Mouse (Mus musculus) hindbrain, embryonic 12.5 days (tissue): Measurements from ENCODE around the gene Cep83. TPM values are rescaled to one million over a fixed set of nuclear protein-coding genes. Genes with fewer than 3 reads are reported as not detected.

Experiments
- ATAC-seq: fragments of 200-750 bp; cut with Nextera tagmentation; 2 replicates; pipeline ENCODE4 v1.8.0; 2017; ENCODE audit warnings: moderate TSS enrichment; ENCODE audit not compliant: low FRiP score
- H3K27ac ChIP-seq: fragments of 300-500 bp; sonication (generic); 2 replicates; pipeline ENCODE4 v1.5.1; 2016; ENCODE audit warnings: mild to moderate bottlenecking
- H3K27me3 ChIP-seq: fragments of 300-500 bp; sonication (generic); 2 replicates; pipeline ENCODE4 v1.6.1; 2016; ENCODE audit warnings: mild to moderate bottlenecking
- H3K36me3 ChIP-seq: fragments of 300-500 bp; sonication (generic); 2 replicates; pipeline ENCODE4 v1.6.1; 2016; ENCODE audit warnings: mild to moderate bottlenecking
- H3K4me1 ChIP-seq: fragments of 300-500 bp; sonication (generic); 2 replicates; pipeline ENCODE4 v1.6.1; 2016
- H3K4me2 ChIP-seq: fragments of 300-500 bp; sonication (generic); replicated peaks from 2 replicates; pipeline ENCODE4 v1.6.1; 2016; ENCODE audit warnings: mild to moderate bottlenecking
- H3K4me3 ChIP-seq: fragments of 300-500 bp; sonication (generic); 2 replicates; pipeline ENCODE4 v1.5.1; 2016; ENCODE audit warnings: mild to moderate bottlenecking
- H3K9ac ChIP-seq: fragments of 300-500 bp; sonication (generic); 2 replicates; pipeline ENCODE4 v1.6.1; 2016; ENCODE audit warnings: mild to moderate bottlenecking, moderate library complexity
- H3K9me3 ChIP-seq: fragments of 300-500 bp; sonication (generic); replicated peaks from 2 replicates; pipeline ENCODE4 v1.6.1; 2016; ENCODE audit warnings: mild to moderate bottlenecking
- WGBS: fragments of 180-500 bp; shearing (Covaris S2); methylation state at CpG from one replicate; pipeline ENCODE4 v1.1.7; 2016; 5-methylcytosine and 5-hydroxymethylcytosine counted together
- polyA plus RNA-seq: library from polyadenylated mRNA; unstranded; fragments of >200 nt; fragmentation: Nextera tagmentation; extraction: Ambion mirVana; gene quantifications from 2 replicates; pipeline ENCODE4 v1.2.1, GENCODE M21; 2016

The Cep83 gene
- polyA plus RNA-seq, 1 experiment from 2014 or later, result 27.2 TPM

- Histone ChIP-seq H3K9ac (no peak overlapping the region), H3K4me1 (no peaks in the 10 kb centered on the region), H3K27me3 (no peaks in the 10 kb centered on the region), H3K4me2 (no peak overlapping the region), H3K36me3 (peaks cover 37% of the 10 kb centered on the region), H3K9me3 (no peaks in the 10 kb centered on the region), H3K4me3 (no peak overlapping the region), H3K27ac (no peak overlapping the region)
- no peak for ATAC-seq
- 71% methylated on average over 3 of the region's 3 CpGs for WGBS
These were observed 100.8 kb downstream of the Cep83 start for GRCm38 (mm10) chr10:94789205-94789604.

DNA sequence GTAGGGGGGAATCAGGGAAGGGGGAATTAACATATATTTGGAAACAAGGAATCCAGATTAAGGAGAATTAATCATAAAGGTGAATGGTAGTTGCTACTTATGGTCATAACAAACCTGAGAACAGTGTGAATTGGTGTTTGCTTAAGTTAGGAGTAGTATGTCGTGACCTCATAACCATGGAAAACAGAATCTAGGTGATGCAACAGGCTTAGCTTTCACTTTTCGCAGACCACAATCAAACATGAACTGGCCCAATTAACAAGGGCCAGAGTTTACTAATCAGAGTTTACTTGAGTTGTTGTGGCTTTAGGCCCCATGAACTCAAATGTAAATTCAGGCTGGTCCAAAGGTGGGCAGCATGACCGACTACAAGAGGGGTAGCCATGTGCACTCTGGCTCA is 105.5 kb downstream of the Cep83 start:
- H3K4me1 ChIP-seq, result no peaks in the 10 kb centered on the region
- H3K36me3 ChIP-seq, result peaks cover 36% of the 10 kb centered on the region
- H3K27me3 ChIP-seq, result no peaks in the 10 kb centered on the region
- H3K4me2 ChIP-seq, result no peak overlapping the region
- WGBS, result 97% methylated on average over 3 of the region's 3 CpGs
- no peaks in the 10 kb centered on the region for H3K9me3 ChIP-seq
- H3K27ac ChIP-seq, result no peak overlapping the region
- H3K9ac ChIP-seq, result no peak overlapping the region
- no peak overlapping the region for H3K4me3 ChIP-seq
- ATAC-seq, result no peak

GRCm38 (mm10) chr10:94794666-94795244 is 106.3 kb downstream of the Cep83 start:
- whole genome bisulfite sequencing, result 92% methylated on average over 5 of the region's 5 CpGs
- no peaks in the 10 kb centered on the region for H3K27me3 ChIP-seq
- H3K9ac ChIP-seq, result no peak overlapping the region
- H3K4me3 ChIP-seq, result no peak overlapping the region
- peaks cover 31% of the 10 kb centered on the region for H3K36me3 ChIP-seq
- no peak overlapping the region for H3K27ac ChIP-seq
- no peaks in the 10 kb centered on the region for H3K4me1 ChIP-seq
- no peak overlapping the region for H3K4me2 ChIP-seq
- no peaks in the 10 kb centered on the region for H3K9me3 ChIP-seq
- no peak for ATAC-seq

DNA sequence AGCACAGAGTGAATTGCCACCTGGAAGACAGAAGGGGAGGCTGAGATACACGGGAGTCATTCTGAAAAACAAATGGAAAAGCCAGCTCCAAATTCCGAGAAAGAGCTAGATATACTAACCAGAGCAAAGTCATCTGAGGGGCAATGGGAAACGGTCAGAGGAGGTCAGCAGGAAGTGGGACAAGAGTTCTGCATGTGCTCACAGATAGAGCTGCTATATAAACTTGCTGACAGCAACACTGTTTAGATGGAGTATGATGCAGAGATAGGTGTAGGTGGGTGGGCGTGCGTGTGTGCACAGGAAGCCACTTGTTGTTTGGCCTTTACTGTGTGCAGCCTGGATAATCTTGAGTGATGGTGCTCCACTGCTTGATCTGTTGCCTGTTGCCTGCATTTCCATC is 109.7 kb downstream of the Cep83 start:
- no peak overlapping the region for H3K4me2 ChIP-seq
- no peaks in the 10 kb centered on the region for H3K4me1 ChIP-seq
- no peaks in the 10 kb centered on the region for H3K9me3 ChIP-seq
- H3K36me3 ChIP-seq, result peaks cover 17% of the 10 kb centered on the region
- 84% methylated on average over 5 of the region's 5 CpGs for WGBS
- no peak for ATAC-seq
- H3K4me3 ChIP-seq, result no peak overlapping the region
- H3K27me3 ChIP-seq, result no peaks in the 10 kb centered on the region
- H3K27ac ChIP-seq, result no peak overlapping the region
- no peak overlapping the region for H3K9ac ChIP-seq

GRCm38 (mm10) chr10:94799485-94800239 is 111.2 kb downstream of the Cep83 start:
- H3K27me3 ChIP-seq, result no peaks in the 10 kb centered on the region
- 32% methylated on average over 2 of the region's 2 CpGs for WGBS

GRCm38 (mm10) chr10:94800677-94801354 is 112.4 kb downstream of the Cep83 start:
- Histone ChIP-seq H3K36me3 (0 out of 2 replicates have a peak, but pooled peaks cover 1% of the 10 kb centered on the region), H3K4me1 (no peaks in the 10 kb centered on the region), H3K9me3 (no peaks in the 10 kb centered on the region), H3K9ac (no peak overlapping the region), H3K27ac (no peak overlapping the region), H3K4me3 (no peak overlapping the region), H3K4me2 (no peak overlapping the region), H3K27me3 (no peaks in the 10 kb centered on the region)
- no peak for ATAC-seq
- WGBS, result 86% methylated on average over 7 of the region's 7 CpGs

More at GRCm38 (mm10) chr10:94799485-94800239, 111.2 kb downstream of the Cep83 start:
- no peak overlapping the region for H3K27ac ChIP-seq
- H3K9me3 ChIP-seq, result no peaks in the 10 kb centered on the region
- H3K4me1 ChIP-seq, result no peaks in the 10 kb centered on the region
- no peak overlapping the region for H3K4me2 ChIP-seq
- H3K36me3 ChIP-seq, result 0 out of 2 replicates have a peak, but pooled peaks cover 7% of the 10 kb centered on the region
- ATAC-seq, result no peak
- no peak overlapping the region for H3K4me3 ChIP-seq
- H3K9ac ChIP-seq, result no peak overlapping the region

- no peak for ATAC-seq
- Histone ChIP-seq H3K9me3 (no peaks in the 10 kb centered on the region), H3K4me3 (no peak overlapping the region), H3K4me1 (no peaks in the 10 kb centered on the region), H3K27me3 (no peaks in the 10 kb centered on the region), H3K4me2 (no peak overlapping the region), H3K9ac (no peak overlapping the region), H3K36me3 (no peaks in the 10 kb centered on the region), H3K27ac (no peak overlapping the region)
- 92% methylated on average over 10 of the region's 10 CpGs for WGBS
These were observed 115.8 kb downstream of the Cep83 start for GRCm38 (mm10) chr10:94804029-94804908.

DNA sequence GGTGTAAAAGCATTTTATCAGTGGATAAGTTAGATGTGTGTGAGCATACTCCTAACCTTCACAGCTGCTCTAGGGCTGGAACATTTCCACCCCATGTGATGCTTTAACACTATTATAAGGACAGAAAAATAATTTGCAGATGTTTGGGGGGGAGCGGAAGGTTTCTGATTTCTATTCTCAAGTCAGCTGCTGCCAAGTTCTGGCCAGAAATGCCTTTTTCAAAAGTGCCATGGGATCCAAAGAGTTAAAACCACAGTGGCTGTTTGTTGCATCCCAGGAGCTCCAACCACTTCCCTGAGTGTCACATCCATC is 116.4 kb downstream of the Cep83 start:
- Histone ChIP-seq H3K27ac (no peak overlapping the region), H3K4me2 (no peak overlapping the region), H3K4me1 (no peaks in the 10 kb centered on the region), H3K9ac (no peak overlapping the region), H3K4me3 (no peak overlapping the region), H3K27me3 (no peaks in the 10 kb centered on the region), H3K36me3 (no peaks in the 10 kb centered on the region), H3K9me3 (no peaks in the 10 kb centered on the region)
- WGBS, result 94% methylated on average over 1 of the region's 1 CpGs
- ATAC-seq, result no peak

- no peaks in the 10 kb centered on the region for H3K36me3 ChIP-seq
- H3K4me1 ChIP-seq, result peaks cover 5% of the 10 kb centered on the region; the same call in 1 of the 2 replicates
- H3K27ac ChIP-seq, result no peak overlapping the region
- no peak for ATAC-seq
- no peak overlapping the region for H3K4me3 ChIP-seq
- 74% methylated on average over 7 of the region's 7 CpGs for whole genome bisulfite sequencing
- no peak overlapping the region for H3K9ac ChIP-seq
- no peaks in the 10 kb centered on the region for H3K27me3 ChIP-seq
- no peak overlapping the region for H3K4me2 ChIP-seq
- no peaks in the 10 kb centered on the region for H3K9me3 ChIP-seq
These were observed 118.9 kb downstream of the Cep83 start for GRCm38 (mm10) chr10:94807323-94807722.

- H3K27ac ChIP-seq, result no peak overlapping the region
- H3K9ac ChIP-seq, result no peak overlapping the region
- 74% methylated on average over 6 of the region's 6 CpGs for WGBS
- H3K36me3 ChIP-seq, result no peaks in the 10 kb centered on the region
- no peaks in the 10 kb centered on the region for H3K9me3 ChIP-seq
- no peak; the same call in 1 of the 2 replicates for ATAC-seq
- H3K27me3 ChIP-seq, result no peaks in the 10 kb centered on the region
- H3K4me1 ChIP-seq, result peaks cover 11% of the 10 kb centered on the region; the same call in 1 of the 2 replicates
- H3K4me2 ChIP-seq, result no peak overlapping the region
- H3K4me3 ChIP-seq, result no peak overlapping the region
These were observed 119.8 kb downstream of the Cep83 start for GRCm38 (mm10) chr10:94808275-94808674.

DNA sequence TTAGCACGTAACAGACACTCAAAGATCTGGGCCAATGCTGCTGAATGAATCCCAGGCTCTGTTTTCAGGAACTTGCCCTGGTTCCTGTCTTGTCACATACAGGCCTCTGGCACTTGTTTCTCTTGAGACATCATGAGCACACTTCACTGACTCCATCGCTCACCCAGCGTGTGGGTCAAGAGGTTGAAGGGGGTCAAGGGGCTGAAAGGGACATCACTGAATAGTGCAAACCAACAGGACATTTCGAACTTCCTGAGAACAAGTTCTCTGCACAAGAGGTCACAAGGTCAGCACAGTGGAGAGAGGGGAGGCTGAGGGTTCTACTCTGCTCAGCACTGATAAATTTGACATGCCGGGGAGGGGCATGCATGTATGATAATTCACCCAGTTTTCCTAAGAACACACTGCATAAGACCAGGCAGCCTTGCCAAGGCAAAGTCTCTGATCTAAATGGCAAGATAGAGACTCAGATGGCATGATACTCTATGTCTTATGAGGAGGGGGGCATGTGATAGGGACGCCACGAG is 121.6 kb downstream of the Cep83 start:
- Histone ChIP-seq H3K9ac (no peak overlapping the region), H3K4me1 (peaks cover 11% of the 10 kb centered on the region; the same call in 1 of the 2 replicates), H3K36me3 (no peaks in the 10 kb centered on the region), H3K4me2 (no peak overlapping the region), H3K9me3 (no peaks in the 10 kb centered on the region), H3K27me3 (no peaks in the 10 kb centered on the region), H3K27ac (no peak overlapping the region), H3K4me3 (no peak overlapping the region)
- ATAC-seq, result no peak
- WGBS, result 58% methylated on average over 7 of the region's 7 CpGs
